ENCODE assay signal across 27 mouse cellular contexts in the genomic region with DNA sequence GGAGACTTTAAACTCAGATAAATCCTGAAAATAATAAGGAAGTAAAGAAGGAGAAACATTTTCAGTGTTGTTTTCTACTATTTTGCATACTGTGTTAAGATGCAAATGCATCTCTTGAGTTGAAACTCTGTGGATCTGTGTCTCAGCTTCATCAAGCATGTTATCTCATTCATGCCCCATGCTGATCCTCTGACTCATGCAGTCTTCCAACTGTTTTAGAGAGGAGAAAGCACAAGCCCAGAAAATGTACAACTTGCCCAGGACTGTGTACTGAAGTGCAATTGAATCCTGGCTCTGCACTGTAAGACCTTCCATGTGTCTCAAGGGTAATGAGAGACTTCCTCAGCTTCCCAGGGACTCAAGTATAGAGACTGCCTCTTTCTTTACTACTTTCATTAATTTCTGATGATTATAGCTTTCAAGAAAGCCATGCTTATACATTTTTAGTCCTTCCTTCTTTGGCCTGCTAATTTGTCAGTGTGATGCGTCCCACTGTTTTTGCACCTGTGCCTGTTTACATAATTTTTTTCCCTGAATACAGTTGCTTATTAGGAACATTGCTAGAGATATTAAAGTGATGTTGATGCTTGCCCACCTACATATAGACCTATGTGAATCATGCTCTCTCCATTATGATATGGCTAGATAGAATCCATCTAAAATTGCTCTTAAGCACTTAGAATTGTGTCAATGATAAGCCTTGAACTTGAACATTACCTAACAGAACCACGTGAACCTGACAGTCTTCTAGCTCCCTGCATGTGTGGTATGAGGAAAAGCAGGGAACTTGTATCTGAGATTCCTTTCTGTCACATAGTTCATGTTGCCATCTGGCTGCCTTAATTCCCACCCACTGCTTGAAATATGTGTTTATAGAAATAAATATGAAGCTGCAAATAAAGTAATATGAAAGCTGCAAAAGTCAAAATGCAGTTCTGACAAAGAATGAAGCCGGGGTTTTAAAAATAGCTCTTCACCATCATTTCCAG.
DNase-seq lines count a peak whose midpoint lies in the region; ATAC-seq and TF ChIP-seq lines count a peak whose summit lies in the region.
"Had no signal": no experiment of that assay in that cellular context is flagged by ENCODE, and none has a peak within 500 bp of the region (broad histone marks: within the 10 kb centered on the region; RNA-seq: fewer than 3 reads in every experiment).

No protein-coding gene starts in this region.

- peak; percentile 33 for DNase-seq in hindbrain, postnatal 0 days (ENCODE audit: low spot score)
- no peak for DNase-seq in hindbrain, embryonic 10.5 days (ENCODE audit: low spot score)
- peak; percentile 85 for DNase-seq in cerebellum, adult 11-12 months
- peak; percentile 89 for DNase-seq in cerebellum, adult 9-11 months
- no peak for DNase-seq in left cerebral cortex, adult 2 months (ENCODE audit: extremely low spot score in 1 of 2, low spot score in 2 of 2)
- DNase-seq in layer of hippocampus, postnatal 25 days (ENCODE audit: extremely low spot score in 1 of 2, low spot score in 1 of 2), result no peak
- DNase-seq in heart, embryonic 10.5 days (ENCODE audit: low spot score), result no peak
- DNase-seq: adrenal gland, postnatal 14 days; embryo, embryonic 11 days; gastrocnemius, postnatal 25 days; heart, adult 11 months; heart, postnatal 14 days; kidney, adult 8-10 months; kidney, postnatal 4 days; right cerebral cortex, postnatal 14 days; thymus, postnatal 4 days had no signal

- H3K36me3 ChIP-seq in hindbrain, postnatal 0 days (ENCODE audit: insufficient read depth, low read length), result no peaks in the 10 kb centered on the region
- no peaks in the 10 kb centered on the region for H3K36me3 ChIP-seq in hindbrain, embryonic 10.5 days
- H3K36me3 ChIP-seq in heart, embryonic 10.5 days, result no peaks in the 10 kb centered on the region
- H3K36me3 ChIP-seq: embryonic facial prominence, embryonic 12.5 days; forebrain, embryonic 10.5 days; forebrain, embryonic 15.5 days; G1E; limb, embryonic 12.5 days; liver, embryonic 15.5 days; lung, embryonic 15.5 days; midbrain, embryonic 13.5 days had no signal

- H3K9ac ChIP-seq in hindbrain, postnatal 0 days (replicated peaks; ENCODE audit: low read length), result no peak overlapping the region
- H3K9ac ChIP-seq: embryonic facial prominence, embryonic 12.5 days; forebrain, embryonic 15.5 days; limb, embryonic 12.5 days; liver, embryonic 15.5 days; lung, embryonic 15.5 days; midbrain, embryonic 13.5 days had no signal

- no peaks in the 10 kb centered on the region for H3K4me1 ChIP-seq in hindbrain, postnatal 0 days (ENCODE audit: insufficient read depth, low read length)
- H3K4me1 ChIP-seq in hindbrain, embryonic 10.5 days (replicated peaks), result no peaks in the 10 kb centered on the region
- no peaks in the 10 kb centered on the region for H3K4me1 ChIP-seq in heart, embryonic 10.5 days
- H3K4me1 ChIP-seq: embryonic facial prominence, embryonic 12.5 days; forebrain, embryonic 10.5 days; forebrain, embryonic 15.5 days; limb, embryonic 12.5 days; liver, embryonic 15.5 days; lung, embryonic 15.5 days; midbrain, embryonic 13.5 days had no signal

- WGBS in hindbrain, postnatal 0 days, result 79% methylated on average over 3 of the region's 3 CpGs
- 91% methylated on average over 3 of the region's 3 CpGs for WGBS in hindbrain, embryonic 10.5 days
- WGBS in heart, embryonic 10.5 days, result 81% methylated on average over 3 of the region's 3 CpGs

- H3K27me3 ChIP-seq in hindbrain, postnatal 0 days (ENCODE audit: insufficient read depth, low read length), result no peaks in the 10 kb centered on the region
- no peaks in the 10 kb centered on the region for H3K27me3 ChIP-seq in hindbrain, embryonic 10.5 days (ENCODE audit: insufficient read depth, poor library complexity, severe bottlenecking)
- H3K27me3 ChIP-seq in heart, embryonic 10.5 days (ENCODE audit: insufficient read depth, poor library complexity, severe bottlenecking), result no peaks in the 10 kb centered on the region
- H3K27me3 ChIP-seq: embryonic facial prominence, embryonic 12.5 days; forebrain, embryonic 15.5 days; limb, embryonic 12.5 days; liver, embryonic 15.5 days; lung, embryonic 15.5 days; megakaryocyte, embryonic 14.5 days; midbrain, embryonic 13.5 days had no signal

- ATAC-seq in hindbrain, postnatal 0 days, result no peak
- ATAC-seq: forebrain, embryonic 15.5 days; intestine, embryonic 16.5 days; midbrain, embryonic 13.5 days had no signal

- TF ChIP-seq CTCF in hindbrain, postnatal 0 days (IDR thresholded peaks at IDR 0.05; ENCODE audit: low read depth), result no peak
- TF ChIP-seq CTCF in left cerebral cortex, adult 2 months (IDR thresholded peaks at IDR 0.05), result no peak

- H3K4me2 ChIP-seq in hindbrain, postnatal 0 days (ENCODE audit: low read depth, low read length), result no peak overlapping the region
- H3K4me2 ChIP-seq: embryonic facial prominence, embryonic 12.5 days; forebrain, embryonic 15.5 days; limb, embryonic 12.5 days; liver, embryonic 15.5 days; lung, embryonic 15.5 days; midbrain, embryonic 13.5 days had no signal

- H3K27ac ChIP-seq in hindbrain, postnatal 0 days, result no peak overlapping the region
- H3K27ac ChIP-seq in hindbrain, embryonic 10.5 days, result no peak overlapping the region
- no peak overlapping the region for H3K27ac ChIP-seq in left cerebral cortex, adult 2 months
- no peak overlapping the region for H3K27ac ChIP-seq in heart, embryonic 10.5 days
- H3K27ac ChIP-seq: embryonic facial prominence, embryonic 12.5 days; forebrain, embryonic 10.5 days; forebrain, embryonic 15.5 days; kidney, postnatal 0 days; limb, embryonic 12.5 days; liver, embryonic 15.5 days; lung, embryonic 15.5 days; midbrain, embryonic 13.5 days had no signal

- intact Hi-C loops in left cerebral cortex, adult 2 months (cut with DNase I), result no loop called here

- no peak overlapping the region for H3K4me3 ChIP-seq in hindbrain, postnatal 0 days (ENCODE audit: low read length)
- H3K4me3 ChIP-seq in hindbrain, embryonic 10.5 days, result no peak overlapping the region
- H3K4me3 ChIP-seq in left cerebral cortex, adult 2 months, result no peak overlapping the region
- no peak overlapping the region for H3K4me3 ChIP-seq in heart, embryonic 10.5 days
- H3K4me3 ChIP-seq: embryonic facial prominence, embryonic 12.5 days; forebrain, embryonic 10.5 days; forebrain, embryonic 15.5 days; limb, embryonic 12.5 days; liver, embryonic 15.5 days; lung, embryonic 15.5 days; megakaryocyte, embryonic 14.5 days; midbrain, embryonic 13.5 days had no signal

- no peaks in the 10 kb centered on the region for H3K9me3 ChIP-seq in hindbrain, postnatal 0 days (ENCODE audit: low read length)
- no peaks in the 10 kb centered on the region for H3K9me3 ChIP-seq in hindbrain, embryonic 10.5 days
- no peaks in the 10 kb centered on the region for H3K9me3 ChIP-seq in heart, embryonic 10.5 days
- H3K9me3 ChIP-seq: embryonic facial prominence, embryonic 12.5 days; forebrain, embryonic 10.5 days; forebrain, embryonic 15.5 days; G1E; limb, embryonic 12.5 days; liver, embryonic 15.5 days; lung, embryonic 15.5 days; megakaryocyte, embryonic 14.5 days; midbrain, embryonic 13.5 days had no signal

Comparison
In these comparisons a context has a peak if more than half of its experiments do, and no peak if none do; other contexts are left out.
1. DNase-seq: peak in hindbrain, postnatal 0 days (single experiment), cerebellum, adult 11-12 months (single experiment) and cerebellum, adult 9-11 months (single experiment); none in hindbrain, embryonic 10.5 days (single experiment), left cerebral cortex, adult 2 months (0 of 2), layer of hippocampus, postnatal 25 days (0 of 2) and heart, embryonic 10.5 days (single experiment).